Mouse (Mus musculus) midbrain, embryonic 14.5 days (tissue): ENCODE measurements at regions not wholly inside any gene's neighbourhood (a gene's known extent, or its start where the extent isn't known, plus 50 kb on each side); places are given as distances from the start of the nearest gene placed in this dataset.

Experiments used
- ATAC-seq: fragments of 200-750 bp; cut with Nextera tagmentation; 2 replicates; pipeline ENCODE4 v1.8.0; 2017; ENCODE audit warnings: moderate number of reproducible peaks, moderate library complexity; ENCODE audit not compliant: low FRiP score, low TSS enrichment
- DNase-seq: peaks from one replicate; pipeline ENCODE4 v3.0.0-alpha.2; 2015
- H3K27ac ChIP-seq: fragments of 300-500 bp; sonication (generic); replicated peaks from 2 replicates; pipeline ENCODE4 v1.5.1; 2014; ENCODE audit warnings: mild to moderate bottlenecking, low read depth, low read length, moderate library complexity
- H3K27me3 ChIP-seq: fragments of 300-500 bp; sonication (generic); 2 replicates; pipeline ENCODE4 v1.6.1; 2014; ENCODE audit warnings: low read length, control low read depth, mixed read lengths; ENCODE audit not compliant: control insufficient read depth, insufficient read depth
- H3K36me3 ChIP-seq: fragments of 300-500 bp; sonication (generic); 2 replicates; pipeline ENCODE4 v1.6.1; 2014; ENCODE audit warnings: low read length, control low read depth; ENCODE audit not compliant: control insufficient read depth, insufficient read depth
- H3K4me1 ChIP-seq: fragments of 300-500 bp; sonication (generic); 2 replicates; pipeline ENCODE4 v1.6.1; 2014; ENCODE audit warnings: mild to moderate bottlenecking, antibody characterized with exemption, low read length, control low read depth; ENCODE audit not compliant: control insufficient read depth, insufficient read depth
- H3K4me2 ChIP-seq: fragments of 300-500 bp; sonication (generic); 2 replicates; pipeline ENCODE4 v1.6.1; 2014; ENCODE audit warnings: mild to moderate bottlenecking, low read length, moderate library complexity
- H3K4me3 ChIP-seq: fragments of 300-500 bp; sonication (generic); replicated peaks from 2 replicates; pipeline ENCODE4 v1.5.1; 2014; ENCODE audit warnings: low read depth, low read length
- H3K9ac ChIP-seq: fragments of 300-500 bp; sonication (generic); replicated peaks from 2 replicates; pipeline ENCODE4 v1.6.1; 2014; ENCODE audit warnings: mild to moderate bottlenecking, low read length, moderate library complexity
- H3K9me3 ChIP-seq: fragments of 300-500 bp; sonication (generic); 2 replicates; pipeline ENCODE4 v1.6.1; 2016; ENCODE audit warnings: low read length, control low read depth, mixed read lengths; ENCODE audit not compliant: control insufficient read depth
- WGBS: fragments of 180-500 bp; shearing (Covaris S2); extraction: QIAGEN DNeasy Blood & Tissue Kit; methylation state at CpG from one replicate; pipeline ENCODE4 v1.1.7; 2014; 5-methylcytosine and 5-hydroxymethylcytosine counted together

DNA sequence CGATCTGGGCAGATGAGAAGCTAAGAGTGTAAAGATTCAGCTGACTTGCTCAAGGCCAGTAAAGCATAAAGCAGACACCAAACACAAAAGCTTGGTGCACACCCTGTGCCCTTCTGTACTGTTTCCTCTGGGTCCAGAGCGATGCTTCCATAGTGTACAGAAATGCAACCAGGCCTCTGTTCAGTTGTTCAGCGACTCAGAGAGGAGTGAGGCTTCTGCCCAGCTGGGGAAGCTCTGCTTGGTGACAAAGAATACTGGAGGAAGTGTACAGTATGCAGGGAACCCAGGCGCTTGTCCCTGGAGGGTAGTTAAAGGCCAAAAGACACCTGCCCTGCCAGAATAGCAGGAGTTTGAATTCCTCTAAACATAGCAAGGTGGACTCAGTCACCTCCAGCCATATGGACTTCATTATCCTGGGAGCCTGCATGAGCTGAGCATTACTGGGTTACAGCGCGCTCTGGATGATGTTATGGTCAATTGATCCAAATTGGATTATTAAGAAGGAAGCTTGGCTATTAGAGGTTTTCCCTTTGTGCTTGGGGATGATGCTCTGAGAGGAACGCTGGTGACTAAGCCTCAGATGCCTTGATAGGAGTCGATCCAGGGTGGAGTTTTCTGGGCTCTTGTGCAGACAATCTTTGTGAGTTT lies 132.5 kb downstream of the Hs3st3b1 start:
- Histone ChIP-seq H3K27ac (no peak overlapping the region), H3K4me3 (no peak overlapping the region), H3K36me3 (no peaks in the 10 kb centered on the region), H3K9ac (no peak overlapping the region), H3K4me2 (no peak overlapping the region), H3K4me1 (peaks cover 6% of the 10 kb centered on the region; the same call in 1 of the 2 replicates), H3K9me3 (no peaks in the 10 kb centered on the region), H3K27me3 (no peaks in the 10 kb centered on the region)
- no peak for ATAC-seq
- 51% methylated on average over 8 of the region's 8 CpGs for WGBS
- no peak for DNase-seq

- no peaks in the 10 kb centered on the region for H3K4me1 ChIP-seq
- H3K4me2 ChIP-seq, result no peak overlapping the region
- no peaks in the 10 kb centered on the region for H3K36me3 ChIP-seq
- no peak overlapping the region for H3K4me3 ChIP-seq
- DNase-seq (no peak), ATAC-seq (no peak)
- 63% methylated on average over 13 of the region's 13 CpGs for WGBS
- no peak overlapping the region for H3K9ac ChIP-seq
- H3K27ac ChIP-seq, result no peak overlapping the region
- H3K27me3 ChIP-seq, result no peaks in the 10 kb centered on the region
- H3K9me3 ChIP-seq, result no peaks in the 10 kb centered on the region
Observed at GRCm38 (mm10) chr11:63791004-63791862, 130.9 kb downstream of the Hs3st3b1 start.

DNA sequence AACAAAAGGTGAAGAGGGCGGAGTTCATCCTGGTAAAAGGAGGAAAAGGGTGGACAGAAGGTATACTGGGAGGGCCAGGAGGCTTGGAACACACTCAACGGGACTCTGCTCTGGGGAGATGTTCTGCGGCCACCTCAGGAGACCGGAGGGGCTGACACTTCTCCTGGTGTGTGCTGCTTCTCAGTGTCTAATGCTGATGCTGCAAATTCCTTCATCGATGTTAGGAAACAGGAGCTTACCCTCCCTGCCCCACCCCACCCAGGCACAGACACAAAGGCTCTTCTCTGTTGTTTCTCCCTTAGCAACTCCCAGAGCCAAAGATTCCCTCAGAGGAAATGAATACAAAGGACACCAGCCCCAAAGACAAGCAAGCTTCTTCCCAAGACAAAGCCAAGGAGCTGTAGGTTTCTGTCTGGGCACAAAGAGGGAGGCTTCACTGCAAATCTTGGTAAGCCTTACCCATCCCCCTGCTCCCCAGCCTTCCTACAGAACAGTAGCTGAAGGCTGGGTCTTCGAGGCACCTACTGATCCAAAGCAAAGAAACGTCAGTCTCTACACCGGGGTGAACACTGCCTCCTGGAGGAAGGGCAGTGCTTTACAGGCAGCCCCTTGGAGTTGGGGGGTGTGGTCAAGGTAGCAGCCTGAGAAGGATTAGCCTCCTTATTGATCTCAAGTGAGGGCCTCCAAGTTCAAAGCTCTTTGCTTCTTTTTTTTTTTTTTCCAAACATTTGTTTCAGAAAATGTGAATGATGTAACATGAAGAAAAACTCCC lies 128.2 kb downstream of the Hs3st3b1 start:
- Histone ChIP-seq H3K27ac (no peak overlapping the region), H3K9me3 (no peaks in the 10 kb centered on the region), H3K4me1 (no peaks in the 10 kb centered on the region), H3K27me3 (no peaks in the 10 kb centered on the region), H3K4me3 (no peak overlapping the region), H3K36me3 (no peaks in the 10 kb centered on the region), H3K4me2 (no peak overlapping the region), H3K9ac (no peak overlapping the region)
- 66% methylated on average over 8 of the region's 8 CpGs for WGBS
- DNase-seq (no peak), ATAC-seq (no peak)

- Histone ChIP-seq H3K9me3 (no peaks in the 10 kb centered on the region), H3K36me3 (no peaks in the 10 kb centered on the region), H3K4me1 (no peaks in the 10 kb centered on the region), H3K9ac (no peak overlapping the region), H3K4me2 (no peak overlapping the region), H3K27ac (no peak overlapping the region), H3K4me3 (no peak overlapping the region), H3K27me3 (no peaks in the 10 kb centered on the region; the same call in 1 of the 2 replicates)
- 79% methylated on average over 5 of the region's 5 CpGs for WGBS
- DNase-seq (no peak), ATAC-seq (no peak)
Observed at GRCm38 (mm10) chr11:63812146-63812545, 109.9 kb downstream of the Hs3st3b1 start.

- Histone ChIP-seq H3K4me1 (no peaks in the 10 kb centered on the region), H3K4me2 (no peak overlapping the region), H3K4me3 (no peak overlapping the region), H3K27me3 (no peaks in the 10 kb centered on the region), H3K27ac (no peak overlapping the region), H3K36me3 (no peaks in the 10 kb centered on the region), H3K9me3 (no peaks in the 10 kb centered on the region), H3K9ac (no peak overlapping the region)
- ATAC-seq, result no peak
- WGBS, result 80% methylated on average over 4 of the region's 4 CpGs
- no peak for DNase-seq
Observed at GRCm38 (mm10) chr11:63822847-63823246, 99.2 kb downstream of the Hs3st3b1 start.

DNA sequence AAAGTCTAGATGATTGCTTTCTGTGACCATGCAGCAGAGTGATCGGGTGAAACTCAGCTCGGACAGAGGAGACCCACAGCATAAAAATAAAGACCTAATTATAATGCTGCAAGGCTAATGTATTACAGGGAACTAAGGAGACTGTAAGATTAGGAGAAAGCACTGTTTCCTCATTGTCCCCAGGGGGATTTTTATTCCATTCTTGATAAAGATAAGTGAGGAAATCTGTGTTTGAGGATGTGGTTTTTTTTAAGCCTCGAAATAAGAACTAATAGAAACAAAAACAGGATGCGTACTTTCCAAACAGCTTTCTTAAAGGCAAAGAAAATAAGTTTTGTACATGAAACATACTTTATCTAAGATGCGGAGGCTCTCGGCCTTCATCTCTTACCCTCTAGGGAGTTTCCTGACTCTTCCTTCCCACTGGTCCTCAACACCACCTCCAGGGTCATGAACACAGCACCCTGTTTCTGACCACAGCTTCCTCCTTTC lies 94.8 kb downstream of the Hs3st3b1 start:
- Histone ChIP-seq H3K4me1 (no peaks in the 10 kb centered on the region), H3K4me2 (no peak overlapping the region), H3K4me3 (no peak overlapping the region), H3K27me3 (no peaks in the 10 kb centered on the region), H3K27ac (no peak overlapping the region), H3K36me3 (no peaks in the 10 kb centered on the region), H3K9ac (no peak overlapping the region), H3K9me3 (no peaks in the 10 kb centered on the region)
- ATAC-seq (no peak), DNase-seq (no peak)
- WGBS, result 84% methylated on average over 6 of the region's 6 CpGs

DNA sequence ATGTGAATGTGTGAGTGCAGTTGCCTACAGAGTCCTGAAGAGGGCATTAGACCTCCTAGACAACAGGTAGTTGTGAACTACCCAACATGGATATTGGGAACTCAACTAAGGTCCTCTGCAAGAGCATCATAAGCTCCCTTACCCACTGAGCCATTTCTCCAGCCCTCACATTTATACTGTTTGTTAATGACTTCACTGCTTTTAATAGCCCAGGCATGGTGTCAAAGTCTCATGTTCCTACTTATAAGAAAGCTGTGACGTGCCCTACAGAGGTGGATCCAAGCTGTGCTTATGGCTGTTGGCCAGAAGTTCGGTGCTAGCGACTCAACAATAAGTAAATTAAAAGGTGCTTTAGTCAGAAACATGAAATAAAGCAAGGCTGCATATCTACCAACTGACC lies 88.6 kb downstream of the Hs3st3b1 start:
- no peak for ATAC-seq
- WGBS, result 90% methylated on average over 3 of the region's 3 CpGs
- H3K9me3 ChIP-seq, result no peaks in the 10 kb centered on the region
- H3K9ac ChIP-seq, result no peak overlapping the region
- DNase-seq, result no peak
- no peak overlapping the region for H3K27ac ChIP-seq
- H3K4me1 ChIP-seq, result peaks cover 11% of the 10 kb centered on the region; the same call in 1 of the 2 replicates
- no peak overlapping the region for H3K4me3 ChIP-seq
- no peaks in the 10 kb centered on the region for H3K27me3 ChIP-seq
- no peak overlapping the region for H3K4me2 ChIP-seq
- no peaks in the 10 kb centered on the region for H3K36me3 ChIP-seq

DNA sequence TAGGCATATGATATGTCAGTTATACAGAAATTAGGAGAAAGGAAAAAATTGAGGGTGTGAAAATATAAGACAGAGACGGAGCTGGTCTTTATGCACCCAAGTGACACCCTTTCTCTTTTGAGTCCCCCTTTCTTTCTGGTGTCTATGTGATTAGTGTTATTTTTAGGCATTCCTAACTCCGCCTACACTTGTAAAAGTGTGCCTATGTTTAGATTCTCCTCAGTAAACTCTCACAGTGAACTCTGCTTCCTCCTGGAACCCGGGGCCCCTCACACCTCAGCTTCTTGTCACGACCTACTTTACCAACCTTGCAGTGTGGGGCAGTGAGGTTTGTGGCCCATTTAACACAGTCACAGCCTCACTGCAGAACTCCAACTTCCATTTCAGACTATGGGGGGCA lies 88.0 kb downstream of the Hs3st3b1 start:
- H3K4me3 ChIP-seq, result no peak overlapping the region
- DNase-seq (no peak), ATAC-seq (no peak)
- peaks cover 11% of the 10 kb centered on the region; the same call in 1 of the 2 replicates for H3K4me1 ChIP-seq
- H3K9ac ChIP-seq, result no peak overlapping the region
- 87% methylated on average over 4 of the region's 4 CpGs for WGBS
- no peaks in the 10 kb centered on the region for H3K9me3 ChIP-seq
- H3K27me3 ChIP-seq, result no peaks in the 10 kb centered on the region
- no peaks in the 10 kb centered on the region for H3K36me3 ChIP-seq
- H3K27ac ChIP-seq, result no peak overlapping the region
- no peak overlapping the region for H3K4me2 ChIP-seq
